Mouse (Mus musculus): ENCODE measurements around the gene Ccpg1os. TPM values are rescaled to one million over a fixed set of nuclear protein-coding genes. Genes with fewer than 3 reads are reported as not detected.

Gene Ccpg1os
- polyA plus RNA-seq (2012; rRNA removed), result 19.4 and 25.0 TPM in 2 replicates

DNA sequence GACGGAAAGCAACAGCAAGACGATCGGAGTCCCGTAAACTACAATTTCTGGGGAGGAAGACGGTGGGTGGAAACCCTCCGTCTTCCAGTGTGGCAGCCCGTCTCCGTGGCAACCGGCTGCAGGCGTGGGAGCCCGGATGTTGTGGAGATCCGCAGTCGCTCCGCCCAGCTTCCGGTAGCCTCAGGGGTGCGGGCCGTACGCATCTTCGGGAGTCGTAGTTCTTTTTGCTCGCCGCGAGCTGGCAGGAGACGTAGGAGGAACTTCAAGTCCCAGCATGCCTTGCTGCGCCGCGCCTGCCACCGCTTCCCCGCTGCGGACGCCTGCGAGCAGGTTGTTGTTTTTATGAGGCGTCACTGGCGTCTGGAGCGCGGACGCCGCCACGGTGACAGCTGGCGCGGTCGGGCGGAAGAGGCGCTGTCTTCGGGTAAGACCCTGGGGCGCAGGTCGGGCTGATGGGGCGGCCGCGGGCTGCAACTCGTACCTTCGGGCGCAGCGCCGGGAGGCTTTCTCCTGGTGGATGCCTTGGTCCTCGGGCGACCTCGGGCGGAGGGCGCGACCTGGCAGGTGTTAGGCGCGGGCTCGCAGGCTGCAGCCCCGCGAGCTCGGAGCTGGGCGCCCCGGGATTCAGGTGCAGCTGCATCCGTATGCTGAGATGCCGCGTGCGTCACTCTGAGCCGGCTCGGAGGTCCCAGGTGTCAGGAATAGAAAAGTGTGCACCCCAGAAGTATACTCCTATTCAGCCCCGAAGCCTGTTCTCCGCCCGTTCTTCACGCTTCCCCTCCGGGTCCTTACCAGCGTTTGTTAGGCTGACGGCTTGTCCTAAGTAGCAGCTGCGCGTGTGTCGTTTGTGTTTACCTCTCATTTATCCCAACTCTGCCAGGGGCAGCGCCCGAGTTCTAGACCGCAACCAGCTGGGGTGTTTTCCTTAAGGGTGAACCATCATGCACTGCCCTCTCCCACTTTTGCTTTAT lies at the start of gene Ccpg1os, which contains the start of gene Ccpg1:
Ccpg1os (minus strand) TSS at position 133 of the 971 bp plus-strand sequence.
Ccpg1 (plus strand) TSS at position 180 of the 971 bp plus-strand sequence.

GRCm38 (mm10) chr9:72958521-72959450 lies 26.4 kb downstream of the Ccpg1os start, which contains the start of the genes Dyx1c1 and Gm44503:
Gene Dyx1c1 (plus strand): TSS chr9:72958785.
Gene Gm44503 (plus strand): TSS chr9:72958852.

Other genes starting within 250 kb of the Ccpg1os start
- gene Prtg, start 178.5 kb downstream of the Ccpg1os start, polyA plus RNA-seq (2012; rRNA removed), result 0.70 and 0.88 TPM in 2 replicates
- gene Pygo1, start 59.7 kb downstream of the Ccpg1os start, polyA plus RNA-seq (2012; rRNA removed), result 12.8 and 13.3 TPM in 2 replicates
- 2.5 TPM in 2 replicates for gene Dyx1c1, start 26.6 kb downstream of the Ccpg1os start, polyA plus RNA-seq (2012; rRNA removed)
- gene Gm44503, start 26.5 kb downstream of the Ccpg1os start, polyA plus RNA-seq (2012; rRNA removed), result not detected in 2 replicates
- gene Ccpg1, start within 50 bp of the Ccpg1os start, polyA plus RNA-seq (2012; rRNA removed), result 22.6 and 24.6 TPM in 2 replicates
- gene Pigb, start 55.0 kb upstream of the Ccpg1os start, polyA plus RNA-seq (2012; rRNA removed), result 14.4 and 17.5 TPM in 2 replicates
- gene Rab27a, start 59.5 kb upstream of the Ccpg1os start, polyA plus RNA-seq (2012; rRNA removed), result 1.5 and 2.7 TPM in 2 replicates
- gene Khdc3, start 116.5 kb upstream of the Ccpg1os start, polyA plus RNA-seq (2012; rRNA removed), result 0.06 TPM in 1 of 2 replicates, not detected in the other
- not detected in 2 replicates for gene Gm20509, start 117.1 kb upstream of the Ccpg1os start, polyA plus RNA-seq (2012; rRNA removed)
- 66.7 and 69.3 TPM in 2 replicates for gene Rsl24d1, start 128.0 kb upstream of the Ccpg1os start, polyA plus RNA-seq (2012; rRNA removed)

Data from central nervous system, embryonic 14 days (tissue).